Mouse (Mus musculus): ENCODE results near the gene Abhd12. TPM values are rescaled to one million over a fixed set of nuclear protein-coding genes. Genes with fewer than 3 reads are reported as not detected.

Gene Abhd12
- polyA plus RNA-seq, 1 experiment, result 44.3 TPM

GRCm38 (mm10) chr2:150895691-150896252 lies 8.8 kb downstream of the Abhd12 start:
- no peak overlapping the region for H3K4me3 ChIP-seq (ENCODE audit: extremely low read depth, insufficient read depth, insufficient read length)
- H3K27me3 ChIP-seq (ENCODE audit: control insufficient read depth, insufficient read depth, low read length), result no peaks in the 10 kb centered on the region
- TF ChIP-seq POLR2A (IDR thresholded peaks at IDR 0.05; ENCODE audit: low read depth, low read length), result no peak
- TF ChIP-seq CTCF (IDR thresholded peaks at IDR 0.05; ENCODE audit: extremely low read depth, insufficient read depth, insufficient read length, insufficient replicate concordance), result no peak
- H3K4me1 ChIP-seq (ENCODE audit: control insufficient read depth, insufficient read depth, insufficient read length), result peaks cover 12% of the 10 kb centered on the region
- peak overlapping the region; percentile 58 for H3K27ac ChIP-seq (ENCODE audit: insufficient read depth, low read length)
- DNase-seq (ENCODE audit: low read depth in 1 of 2, low spot score in 2 of 2), result no peak
- H3K36me3 ChIP-seq (ENCODE audit: control insufficient read depth, insufficient read depth, low read length), result 0 out of 2 replicates have a peak, but pooled peaks cover 1% of the 10 kb centered on the region
- WGBS, result 81% methylated on average over 7 of the region's 7 CpGs

DNA sequence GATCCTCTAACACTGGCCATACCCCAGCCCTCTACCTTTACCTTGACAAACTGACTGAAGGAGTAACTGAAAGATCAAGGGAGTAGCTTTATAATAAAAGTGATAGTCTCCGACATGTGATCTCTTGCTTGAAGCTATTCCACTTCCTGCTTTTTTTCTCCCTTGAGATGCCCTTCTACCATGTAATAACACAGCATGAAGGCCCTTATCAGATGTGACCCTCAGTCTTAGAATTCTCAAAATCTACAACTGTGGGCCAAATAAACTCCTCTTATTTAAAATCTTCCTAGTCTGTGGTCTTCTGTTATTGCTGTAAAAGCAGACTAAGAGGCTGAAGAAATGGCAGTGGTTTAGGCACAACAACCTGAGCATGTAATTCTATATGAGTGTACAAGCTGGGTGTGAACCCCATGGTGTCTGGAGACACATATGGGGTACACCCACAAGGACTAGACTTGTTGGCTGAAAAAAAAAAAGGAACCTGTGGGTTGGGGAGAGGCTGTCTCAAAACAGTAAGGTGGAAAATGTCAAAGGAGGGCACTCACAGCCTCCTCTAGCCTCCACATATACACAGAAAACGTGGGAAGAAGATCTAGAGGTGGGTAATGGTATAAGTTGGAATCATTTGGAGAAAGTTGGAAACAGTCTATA lies 9.8 kb downstream of the Abhd12 start:
- Histone ChIP-seq H3K4me1 (ENCODE audit: control insufficient read depth, insufficient read depth, insufficient read length) (peaks cover 12% of the 10 kb centered on the region), H3K27me3 (ENCODE audit: control insufficient read depth, insufficient read depth, low read length) (no peaks in the 10 kb centered on the region), H3K36me3 (ENCODE audit: control insufficient read depth, insufficient read depth, low read length) (no peaks in the 10 kb centered on the region), H3K27ac (ENCODE audit: insufficient read depth, low read length) (no peak overlapping the region; the same call in 1 of the 2 replicates), H3K4me3 (ENCODE audit: extremely low read depth, insufficient read depth, insufficient read length) (no peak overlapping the region)
- 65% methylated on average over 2 of the region's 2 CpGs for WGBS
- no peak for DNase-seq (ENCODE audit: low read depth in 1 of 2, low spot score in 2 of 2)
- TF ChIP-seq POLR2A (IDR thresholded peaks at IDR 0.05; ENCODE audit: low read depth, low read length), result no peak
- TF ChIP-seq CTCF (IDR thresholded peaks at IDR 0.05; ENCODE audit: extremely low read depth, insufficient read depth, insufficient read length, insufficient replicate concordance), result no peak

DNA sequence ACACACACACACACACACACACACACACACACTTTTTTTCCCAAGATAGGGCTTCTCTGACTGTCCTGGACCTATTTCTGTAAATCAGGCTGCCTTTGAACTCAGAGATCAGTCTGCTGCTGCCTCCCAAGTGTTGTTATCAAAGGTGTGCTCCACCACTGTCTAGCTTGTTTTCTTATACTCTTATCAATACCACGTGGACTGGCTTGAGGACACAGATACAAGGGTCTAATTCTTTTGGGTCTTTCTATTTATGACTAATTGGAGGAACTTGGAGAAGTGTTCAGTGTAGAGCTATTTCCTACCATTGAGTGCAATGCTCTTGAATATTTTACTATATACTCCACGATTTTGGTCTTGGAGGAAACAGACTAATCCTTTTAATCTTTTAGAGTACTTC lies 17.2 kb downstream of the Abhd12 start:
- WGBS, result 79% methylated on average over 2 of the region's 2 CpGs
- H3K27ac ChIP-seq (ENCODE audit: insufficient read depth, low read length), result no peak overlapping the region
- H3K4me1 ChIP-seq (ENCODE audit: control insufficient read depth, insufficient read depth, insufficient read length), result no peaks in the 10 kb centered on the region; the same call in 1 of the 2 replicates
- H3K27me3 ChIP-seq (ENCODE audit: control insufficient read depth, insufficient read depth, low read length), result no peaks in the 10 kb centered on the region
- no peak for DNase-seq (ENCODE audit: low read depth in 1 of 2, low spot score in 2 of 2)
- no peak for TF ChIP-seq POLR2A (IDR thresholded peaks at IDR 0.05; ENCODE audit: low read depth, low read length)
- TF ChIP-seq CTCF (IDR thresholded peaks at IDR 0.05; ENCODE audit: extremely low read depth, insufficient read depth, insufficient read length, insufficient replicate concordance), result no peak
- H3K4me3 ChIP-seq (ENCODE audit: extremely low read depth, insufficient read depth, insufficient read length), result no peak overlapping the region
- no peaks in the 10 kb centered on the region for H3K36me3 ChIP-seq (ENCODE audit: control insufficient read depth, insufficient read depth, low read length)

GRCm38 (mm10) chr2:150886315-150886714 lies 18.2 kb downstream of the Abhd12 start:
- H3K27me3 ChIP-seq (ENCODE audit: control insufficient read depth, insufficient read depth, low read length), result no peaks in the 10 kb centered on the region
- TF ChIP-seq POLR2A (IDR thresholded peaks at IDR 0.05; ENCODE audit: low read depth, low read length), result no peak
- TF ChIP-seq CTCF (IDR thresholded peaks at IDR 0.05; ENCODE audit: extremely low read depth, insufficient read depth, insufficient read length, insufficient replicate concordance), result no peak
- H3K4me3 ChIP-seq (ENCODE audit: extremely low read depth, insufficient read depth, insufficient read length), result no peak overlapping the region
- H3K36me3 ChIP-seq (ENCODE audit: control insufficient read depth, insufficient read depth, low read length), result no peaks in the 10 kb centered on the region
- no peak overlapping the region for H3K27ac ChIP-seq (ENCODE audit: insufficient read depth, low read length)
- H3K4me1 ChIP-seq (ENCODE audit: control insufficient read depth, insufficient read depth, insufficient read length), result no peaks in the 10 kb centered on the region; the same call in 1 of the 2 replicates
- DNase-seq (ENCODE audit: low read depth in 1 of 2, low spot score in 2 of 2), result no peak

- Histone ChIP-seq H3K27me3 (ENCODE audit: control insufficient read depth, insufficient read depth, low read length) (no peaks in the 10 kb centered on the region), H3K4me3 (ENCODE audit: extremely low read depth, insufficient read depth, insufficient read length) (no peak overlapping the region), H3K4me1 (ENCODE audit: control insufficient read depth, insufficient read depth, insufficient read length) (no peaks in the 10 kb centered on the region; the same call in 1 of the 2 replicates), H3K36me3 (ENCODE audit: control insufficient read depth, insufficient read depth, low read length) (no peaks in the 10 kb centered on the region), H3K27ac (ENCODE audit: insufficient read depth, low read length) (no peak overlapping the region)
- 91% methylated on average over 1 of the region's 1 CpGs for WGBS
- no peak for DNase-seq (ENCODE audit: low read depth in 1 of 2, low spot score in 2 of 2)
- TF ChIP-seq POLR2A (IDR thresholded peaks at IDR 0.05; ENCODE audit: low read depth, low read length), result no peak
- no peak for TF ChIP-seq CTCF (IDR thresholded peaks at IDR 0.05; ENCODE audit: extremely low read depth, insufficient read depth, insufficient read length, insufficient replicate concordance)
These were observed 18.7 kb downstream of the Abhd12 start for GRCm38 (mm10) chr2:150885814-150886213.

DNA sequence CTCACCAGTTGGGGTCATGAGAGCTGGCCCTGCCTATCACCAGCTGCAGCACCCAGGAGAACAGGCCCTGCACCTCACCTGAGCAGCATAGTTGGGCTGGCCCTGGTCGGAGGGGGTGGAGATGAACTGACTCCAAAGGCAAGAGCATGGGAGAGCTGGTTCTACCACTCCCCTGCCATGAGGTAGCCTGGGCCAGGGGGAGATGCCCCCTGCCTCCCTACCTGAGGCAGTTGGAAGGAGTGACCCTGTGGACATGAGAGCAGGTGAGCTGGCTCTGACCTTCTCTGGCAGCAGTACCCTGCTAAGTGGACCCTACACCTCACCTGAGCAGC lies 19.8 kb downstream of the Abhd12 start:
- Histone ChIP-seq H3K27ac (ENCODE audit: insufficient read depth, low read length) (no peak overlapping the region), H3K4me3 (ENCODE audit: extremely low read depth, insufficient read depth, insufficient read length) (no peak overlapping the region), H3K27me3 (ENCODE audit: control insufficient read depth, insufficient read depth, low read length) (no peaks in the 10 kb centered on the region), H3K4me1 (ENCODE audit: control insufficient read depth, insufficient read depth, insufficient read length) (no peaks in the 10 kb centered on the region; the same call in 1 of the 2 replicates), H3K36me3 (ENCODE audit: control insufficient read depth, insufficient read depth, low read length) (no peaks in the 10 kb centered on the region)
- TF ChIP-seq CTCF (IDR thresholded peaks at IDR 0.05; ENCODE audit: extremely low read depth, insufficient read depth, insufficient read length, insufficient replicate concordance), result no peak
- no peak for TF ChIP-seq POLR2A (IDR thresholded peaks at IDR 0.05; ENCODE audit: low read depth, low read length)
- 86% methylated on average over 1 of the region's 1 CpGs for WGBS
- no peak for DNase-seq (ENCODE audit: low read depth in 1 of 2, low spot score in 2 of 2)
